Mouse (Mus musculus) right cerebral cortex, postnatal 36 days (tissue): Measurements from ENCODE around the gene Fam222a.

ENCODE experiments used
- DNase-seq, 2 experiments: peaks; one replicate each; pipeline ENCODE4 v3.0.0; 2022; ENCODE audit warnings: low spot score in 2 of 2, mixed read lengths in 1 of 2

Gene Fam222a

DNA sequence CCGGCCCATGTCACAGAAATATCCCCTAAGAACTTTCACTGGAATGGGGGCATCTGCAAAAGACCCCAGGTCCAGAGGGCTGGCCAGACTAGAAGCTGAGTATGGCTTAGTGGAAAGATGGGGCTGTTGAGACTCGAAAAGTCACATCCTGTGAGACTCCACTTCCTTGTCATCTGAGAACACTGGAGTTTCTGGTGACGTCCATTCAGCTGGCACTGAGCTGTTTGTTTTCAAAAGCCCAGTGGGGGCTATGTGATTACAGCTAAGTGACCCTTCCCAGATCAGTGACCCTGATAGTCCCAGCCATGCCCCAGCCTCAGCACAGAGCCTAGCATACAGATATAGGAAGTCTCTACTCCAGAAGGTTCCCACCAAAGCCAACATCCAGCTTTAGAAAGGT lies 83.6 kb downstream of the Fam222a start:
- no peak for DNase-seq

- DNase-seq: no peak
Observed at GRCm38 (mm10) chr5:114653656-114654437, 86.0 kb downstream of the Fam222a start.

DNA sequence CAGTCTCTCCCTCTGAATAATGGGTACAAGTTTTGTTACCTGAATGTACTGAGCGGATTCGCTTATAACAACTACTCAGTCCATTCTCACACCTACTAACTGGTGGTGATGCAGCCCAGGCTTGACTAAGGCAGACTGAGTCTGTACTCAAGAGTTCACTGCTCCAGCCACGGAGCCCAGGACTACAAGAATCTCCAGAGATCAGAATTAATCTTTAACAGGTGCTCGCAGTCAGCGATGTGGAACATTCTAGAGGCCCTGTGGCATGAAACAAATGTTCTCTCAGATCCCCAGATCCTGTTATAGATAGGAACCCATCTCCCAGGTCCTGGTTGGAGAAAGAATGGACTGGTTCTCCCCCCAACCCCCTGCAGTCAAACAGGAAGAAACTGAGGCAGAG lies 87.9 kb downstream of the Fam222a start:
- DNase-seq: no peak

DNA sequence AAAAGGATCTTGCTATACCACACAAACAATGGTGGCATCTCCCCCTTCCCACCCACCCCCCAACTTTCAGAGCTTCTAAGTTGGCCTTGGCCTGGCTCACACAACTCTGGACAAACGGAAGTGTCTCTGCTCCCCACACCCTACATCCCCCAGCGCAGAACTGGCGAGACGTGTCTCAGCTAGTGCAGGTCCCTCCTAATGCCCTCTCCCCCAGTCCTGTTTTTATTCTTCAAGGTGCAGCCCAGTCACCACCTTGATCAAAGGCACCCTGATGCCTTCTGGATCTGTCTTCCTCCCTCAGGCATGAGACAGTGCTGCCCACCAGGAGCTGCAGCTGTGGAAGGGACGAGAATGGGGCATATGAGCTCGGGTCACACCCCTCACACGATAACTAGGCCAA lies 88.5 kb downstream of the Fam222a start:
- no peak for DNase-seq

- no peak for DNase-seq
Observed at GRCm38 (mm10) chr5:114657426-114657825, 89.6 kb downstream of the Fam222a start.

- no peak for DNase-seq
Observed at GRCm38 (mm10) chr5:114658255-114658654, 90.4 kb downstream of the Fam222a start, which contains the start of gene Trpv4. Gene Trpv4, minus strand, starts transcription at chr5:114658421.

- DNase-seq: no peak
Observed at GRCm38 (mm10) chr5:114661029-114661428, 93.2 kb downstream of the Fam222a start.
